Mouse (Mus musculus): ENCODE data around the gene Slc7a10. TPM values are rescaled to one million over a fixed set of nuclear protein-coding genes. Genes with fewer than 3 reads are reported as not detected.

Gene Slc7a10
- polyA plus RNA-seq, 2 experiments, result 2.7 to 7.5 TPM

DNA sequence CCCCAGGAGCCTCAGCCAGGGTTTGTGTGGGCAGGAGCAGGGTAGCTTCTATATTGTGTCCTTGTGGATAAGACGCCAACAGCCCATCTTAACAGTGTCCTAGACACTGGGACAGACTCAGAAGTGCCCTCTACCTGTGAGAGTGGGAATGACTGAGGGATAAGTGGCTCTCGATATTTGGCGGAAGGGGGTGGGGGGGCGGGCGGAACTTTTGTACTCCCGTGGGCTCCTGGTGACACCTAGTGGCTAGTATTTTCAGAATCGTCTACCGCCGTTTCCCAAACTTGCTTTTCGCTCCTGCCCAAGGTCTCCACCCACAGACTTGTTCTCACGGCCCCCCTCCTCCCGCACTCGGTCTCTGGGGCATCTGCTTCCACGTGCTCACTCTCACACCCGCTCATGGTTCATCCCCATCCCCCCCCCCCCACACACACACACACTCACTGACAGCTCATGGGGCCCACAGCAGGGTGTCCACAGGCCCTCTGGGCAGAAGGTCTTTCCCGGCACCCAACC lies 14.3 kb upstream of the Slc7a10 start:
- TF ChIP-seq POLR2A (IDR thresholded peaks at IDR 0.05; ENCODE audit: borderline replicate concordance, extremely low read depth, insufficient read depth, insufficient read length), result no peak
- WGBS, result 2% methylated on average over 15 of the region's 16 CpGs
- Histone ChIP-seq H3K9ac (ENCODE audit: low read depth, low read length, severe bottlenecking) (peak overlapping the region; percentile 38; the same call in 1 of the 2 replicates), H3K4me2 (replicated peaks; ENCODE audit: low read depth, low read length, severe bottlenecking) (peak overlapping the region; percentile 32; the same call in 1 of the 2 replicates), H3K9me3 (ENCODE audit: control insufficient read depth, low read length) (no peaks in the 10 kb centered on the region), H3K27ac (replicated peaks; ENCODE audit: low read depth, low read length) (no peak overlapping the region), H3K36me3 (ENCODE audit: control insufficient read depth, insufficient read depth, low read length) (no peaks in the 10 kb centered on the region), H3K4me1 (ENCODE audit: control insufficient read depth, insufficient read depth, low read length) (no peaks in the 10 kb centered on the region), H3K27me3 (ENCODE audit: control insufficient read depth, insufficient read depth, low read length) (no peaks in the 10 kb centered on the region), H3K4me3 (replicated peaks; ENCODE audit: low read length) (no peak overlapping the region)
- DNase-seq (ENCODE audit: low spot score) (peak; percentile 91), ATAC-seq (ENCODE audit: low FRiP score, low read depth) (peak; percentile 76)

DNA sequence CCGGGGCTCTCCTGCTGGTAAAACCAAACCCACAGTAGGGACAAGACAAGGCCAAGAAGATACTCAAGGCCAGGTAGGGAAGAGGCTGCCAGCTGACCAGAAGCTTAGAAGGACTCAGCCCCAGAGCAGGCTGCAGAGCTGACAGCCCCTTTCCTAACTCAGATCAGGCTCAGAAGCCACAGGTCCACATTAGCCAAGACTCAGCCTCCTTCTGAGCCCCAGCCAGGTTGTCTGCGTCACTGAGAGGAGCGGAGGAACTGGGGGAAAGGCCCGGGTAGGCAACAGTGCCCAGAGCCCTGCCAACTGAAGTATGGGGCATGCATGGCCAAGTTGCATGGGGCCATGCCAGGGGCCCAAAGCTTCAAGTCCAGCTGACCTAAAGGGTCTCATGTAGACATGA lies 13.7 kb upstream of the Slc7a10 start:
- H3K4me2 ChIP-seq (replicated peaks; ENCODE audit: low read depth, low read length, severe bottlenecking), result peak overlapping the region; percentile 32; the same call in 1 of the 2 replicates
- no peaks in the 10 kb centered on the region for H3K27me3 ChIP-seq (ENCODE audit: control insufficient read depth, insufficient read depth, low read length)
- WGBS, result 83% methylated on average over 4 of the region's 4 CpGs

GRCm38 (mm10) chr7:35175533-35175932 lies 10.7 kb upstream of the Slc7a10 start:
- Histone ChIP-seq H3K4me1 (ENCODE audit: control insufficient read depth, insufficient read depth, low read length) (no peaks in the 10 kb centered on the region), H3K36me3 (ENCODE audit: control insufficient read depth, insufficient read depth, low read length) (no peaks in the 10 kb centered on the region), H3K9me3 (ENCODE audit: control insufficient read depth, low read length) (no peaks in the 10 kb centered on the region), H3K27ac (replicated peaks; ENCODE audit: low read depth, low read length) (no peak overlapping the region), H3K9ac (ENCODE audit: low read depth, low read length, severe bottlenecking) (no peak overlapping the region), H3K4me3 (replicated peaks; ENCODE audit: low read length) (no peak overlapping the region), H3K4me2 (replicated peaks; ENCODE audit: low read depth, low read length, severe bottlenecking) (no peak overlapping the region), H3K27me3 (ENCODE audit: control insufficient read depth, insufficient read depth, low read length) (no peaks in the 10 kb centered on the region)
- TF ChIP-seq POLR2A (IDR thresholded peaks at IDR 0.05; ENCODE audit: borderline replicate concordance, extremely low read depth, insufficient read depth, insufficient read length), result no peak
- ATAC-seq (ENCODE audit: low FRiP score, low read depth) (no peak), DNase-seq (ENCODE audit: low spot score) (no peak)
- 74% methylated on average over 4 of the region's 4 CpGs for WGBS

More for the DNA sequence above, 13.7 kb upstream of the Slc7a10 start:
- DNase-seq (ENCODE audit: low spot score), result no peak
- Histone ChIP-seq H3K27ac (replicated peaks; ENCODE audit: low read depth, low read length) (no peak overlapping the region), H3K4me3 (replicated peaks; ENCODE audit: low read length) (no peak overlapping the region), H3K4me1 (ENCODE audit: control insufficient read depth, insufficient read depth, low read length) (no peaks in the 10 kb centered on the region), H3K36me3 (ENCODE audit: control insufficient read depth, insufficient read depth, low read length) (no peaks in the 10 kb centered on the region), H3K9me3 (ENCODE audit: control insufficient read depth, low read length) (no peaks in the 10 kb centered on the region), H3K9ac (ENCODE audit: low read depth, low read length, severe bottlenecking) (no peak overlapping the region)
- no peak for TF ChIP-seq POLR2A (IDR thresholded peaks at IDR 0.05; ENCODE audit: borderline replicate concordance, extremely low read depth, insufficient read depth, insufficient read length)
- no peak for ATAC-seq (ENCODE audit: low FRiP score, low read depth)

- H3K4me2 ChIP-seq (replicated peaks; ENCODE audit: low read depth, low read length, severe bottlenecking), result no peak overlapping the region
- no peak for TF ChIP-seq POLR2A (IDR thresholded peaks at IDR 0.05; ENCODE audit: borderline replicate concordance, extremely low read depth, insufficient read depth, insufficient read length)
- H3K4me3 ChIP-seq (replicated peaks; ENCODE audit: low read length), result no peak overlapping the region
- H3K4me1 ChIP-seq (ENCODE audit: control insufficient read depth, insufficient read depth, low read length), result no peaks in the 10 kb centered on the region
- ATAC-seq (ENCODE audit: low FRiP score, low read depth) (no peak), DNase-seq (ENCODE audit: low spot score) (peak; percentile 33)
- no peak overlapping the region for H3K9ac ChIP-seq (ENCODE audit: low read depth, low read length, severe bottlenecking)
- H3K27me3 ChIP-seq (ENCODE audit: control insufficient read depth, insufficient read depth, low read length), result no peaks in the 10 kb centered on the region
- no peak overlapping the region for H3K27ac ChIP-seq (replicated peaks; ENCODE audit: low read depth, low read length)
- no peaks in the 10 kb centered on the region for H3K36me3 ChIP-seq (ENCODE audit: control insufficient read depth, insufficient read depth, low read length)
- H3K9me3 ChIP-seq (ENCODE audit: control insufficient read depth, low read length), result no peaks in the 10 kb centered on the region
- WGBS, result 50% methylated on average over 18 of the region's 18 CpGs
Observed at GRCm38 (mm10) chr7:35176412-35177381, 9.5 kb upstream of the Slc7a10 start.

GRCm38 (mm10) chr7:35184833-35185724 lies 1.1 kb upstream of the Slc7a10 start:
- H3K27ac ChIP-seq (replicated peaks; ENCODE audit: low read depth, low read length), result no peak overlapping the region

More at GRCm38 (mm10) chr7:35184833-35185724, 1.1 kb upstream of the Slc7a10 start:
- TF ChIP-seq POLR2A (IDR thresholded peaks at IDR 0.05; ENCODE audit: borderline replicate concordance, extremely low read depth, insufficient read depth, insufficient read length), result no peak
- peaks cover 11% of the 10 kb centered on the region for H3K9me3 ChIP-seq (ENCODE audit: control insufficient read depth, low read length)
- 0 out of 2 replicates have a peak, but pooled peaks cover 5% of the 10 kb centered on the region for H3K4me1 ChIP-seq (ENCODE audit: control insufficient read depth, insufficient read depth, low read length)
- peak overlapping the region; percentile 52 for H3K9ac ChIP-seq (ENCODE audit: low read depth, low read length, severe bottlenecking)
- ATAC-seq (ENCODE audit: low FRiP score, low read depth) (no peak; the same call in 1 of the 2 replicates), DNase-seq (ENCODE audit: low spot score) (peak; percentile 18)
- peak overlapping the region; percentile 66 for H3K4me2 ChIP-seq (replicated peaks; ENCODE audit: low read depth, low read length, severe bottlenecking)
- peak overlapping the region; percentile 36 for H3K4me3 ChIP-seq (replicated peaks; ENCODE audit: low read length)
- no peaks in the 10 kb centered on the region for H3K36me3 ChIP-seq (ENCODE audit: control insufficient read depth, insufficient read depth, low read length)
- 3% methylated on average over 54 of the region's 54 CpGs for WGBS
- peaks cover 44% of the 10 kb centered on the region for H3K27me3 ChIP-seq (ENCODE audit: control insufficient read depth, insufficient read depth, low read length)

Data from limb, embryonic 14.5 days (tissue).